Mouse (Mus musculus) hindbrain, embryonic 12.5 days (tissue): ENCODE measurements at regions not wholly inside any gene's neighbourhood (a gene's known extent, or its start where the extent isn't known, plus 50 kb on each side); places are given as distances from the start of the nearest gene placed in this dataset.
A peak's percentile ranks its signal among the peaks of the same experiment; 100 is the strongest.

Source experiments
- ATAC-seq: fragments of 200-750 bp; cut with Nextera tagmentation; 2 replicates; pipeline ENCODE4 v1.8.0; 2017; ENCODE audit warnings: moderate TSS enrichment; ENCODE audit not compliant: low FRiP score
- H3K27ac ChIP-seq: fragments of 300-500 bp; sonication (generic); 2 replicates; pipeline ENCODE4 v1.5.1; 2016; ENCODE audit warnings: mild to moderate bottlenecking
- H3K27me3 ChIP-seq: fragments of 300-500 bp; sonication (generic); 2 replicates; pipeline ENCODE4 v1.6.1; 2016; ENCODE audit warnings: mild to moderate bottlenecking
- H3K36me3 ChIP-seq: fragments of 300-500 bp; sonication (generic); 2 replicates; pipeline ENCODE4 v1.6.1; 2016; ENCODE audit warnings: mild to moderate bottlenecking
- H3K4me1 ChIP-seq: fragments of 300-500 bp; sonication (generic); 2 replicates; pipeline ENCODE4 v1.6.1; 2016
- H3K4me2 ChIP-seq: fragments of 300-500 bp; sonication (generic); replicated peaks from 2 replicates; pipeline ENCODE4 v1.6.1; 2016; ENCODE audit warnings: mild to moderate bottlenecking
- H3K4me3 ChIP-seq: fragments of 300-500 bp; sonication (generic); 2 replicates; pipeline ENCODE4 v1.5.1; 2016; ENCODE audit warnings: mild to moderate bottlenecking
- H3K9ac ChIP-seq: fragments of 300-500 bp; sonication (generic); 2 replicates; pipeline ENCODE4 v1.6.1; 2016; ENCODE audit warnings: mild to moderate bottlenecking, moderate library complexity
- H3K9me3 ChIP-seq: fragments of 300-500 bp; sonication (generic); replicated peaks from 2 replicates; pipeline ENCODE4 v1.6.1; 2016; ENCODE audit warnings: mild to moderate bottlenecking
- WGBS: fragments of 180-500 bp; shearing (Covaris S2); methylation state at CpG from one replicate; pipeline ENCODE4 v1.1.7; 2016; 5-methylcytosine and 5-hydroxymethylcytosine counted together

DNA sequence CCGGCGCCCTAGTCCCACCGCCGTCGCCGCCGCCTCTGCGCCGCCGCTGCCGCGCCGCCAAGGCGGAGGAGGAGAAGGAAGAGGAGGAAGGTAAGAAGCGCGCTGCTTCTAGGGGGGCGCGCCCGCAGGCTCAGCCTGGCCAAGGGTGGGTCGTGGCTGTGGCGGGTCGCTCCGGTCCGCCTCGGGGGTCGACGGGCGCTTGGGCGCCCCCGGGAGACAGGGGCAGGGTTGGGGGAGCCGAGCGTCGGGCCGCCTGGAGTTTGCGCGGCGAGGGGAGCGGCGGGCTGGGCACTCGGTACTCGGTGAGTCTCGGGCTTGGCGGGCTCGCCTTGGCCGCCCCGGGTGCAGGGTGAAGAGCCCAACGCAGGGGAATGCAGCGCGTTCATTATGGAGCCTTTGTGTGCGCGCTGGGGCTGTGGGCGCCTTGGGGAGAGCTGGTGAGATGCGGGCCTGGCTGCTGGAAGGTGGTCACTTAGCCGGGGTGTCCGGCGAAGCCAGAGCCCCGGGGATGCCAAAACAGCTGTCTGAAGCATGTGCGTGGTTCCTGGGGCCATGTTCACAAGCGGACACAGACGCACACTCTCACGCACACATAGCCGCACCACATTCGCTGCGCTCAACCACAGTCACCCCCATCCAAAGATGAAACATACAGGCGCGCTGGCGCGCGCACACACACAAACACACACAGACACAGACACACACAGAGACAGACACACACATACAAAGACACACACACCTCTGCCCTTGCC, 63.9 kb upstream of the Frmpd3 start:
- Histone ChIP-seq H3K27me3 (peaks cover 74% of the 10 kb centered on the region), H3K9ac (peak overlapping the region; percentile 67), H3K36me3 (no peaks in the 10 kb centered on the region), H3K27ac (peak overlapping the region; percentile 75), H3K4me1 (peaks cover 4% of the 10 kb centered on the region; the same call in 1 of the 2 replicates), H3K4me2 (peak overlapping the region; percentile 65), H3K9me3 (no peaks in the 10 kb centered on the region), H3K4me3 (peak overlapping the region; percentile 62)
- 20% methylated on average over 54 of the region's 69 CpGs for WGBS
- ATAC-seq, result peak; percentile 53

DNA sequence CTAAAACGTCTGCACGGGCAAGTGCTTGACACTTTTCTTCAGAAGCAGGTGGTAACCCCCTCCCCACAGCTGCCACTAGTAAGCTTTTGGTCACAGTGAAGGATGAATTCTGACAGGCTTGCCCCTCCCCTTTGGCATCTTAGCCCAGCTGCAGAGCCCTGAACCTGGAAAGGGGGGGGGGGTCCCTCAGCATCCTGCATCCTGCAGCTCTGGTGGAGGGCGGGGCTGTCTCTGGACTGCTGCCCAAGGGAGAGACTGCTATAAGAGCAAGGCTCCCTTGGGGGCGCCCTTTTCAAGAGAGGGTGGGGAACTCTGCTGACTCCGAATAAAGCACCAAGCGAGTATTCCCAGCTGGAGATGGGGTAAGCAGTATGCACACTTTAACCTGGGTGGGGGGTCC, 62.8 kb upstream of the Frmpd3 start:
- no peak overlapping the region for H3K27ac ChIP-seq
- H3K27me3 ChIP-seq, result peaks cover 73% of the 10 kb centered on the region
- 17% methylated on average over 6 of the region's 6 CpGs for WGBS
- no peak overlapping the region for H3K9ac ChIP-seq
- H3K36me3 ChIP-seq, result no peaks in the 10 kb centered on the region
- H3K4me3 ChIP-seq, result peak overlapping the region; percentile 62; the same call in 1 of the 2 replicates
- H3K4me1 ChIP-seq, result peaks cover 4% of the 10 kb centered on the region; the same call in 1 of the 2 replicates
- peak overlapping the region; percentile 65 for H3K4me2 ChIP-seq
- ATAC-seq, result peak; percentile 30; the same call in 1 of the 2 replicates
- H3K9me3 ChIP-seq, result no peaks in the 10 kb centered on the region

DNA sequence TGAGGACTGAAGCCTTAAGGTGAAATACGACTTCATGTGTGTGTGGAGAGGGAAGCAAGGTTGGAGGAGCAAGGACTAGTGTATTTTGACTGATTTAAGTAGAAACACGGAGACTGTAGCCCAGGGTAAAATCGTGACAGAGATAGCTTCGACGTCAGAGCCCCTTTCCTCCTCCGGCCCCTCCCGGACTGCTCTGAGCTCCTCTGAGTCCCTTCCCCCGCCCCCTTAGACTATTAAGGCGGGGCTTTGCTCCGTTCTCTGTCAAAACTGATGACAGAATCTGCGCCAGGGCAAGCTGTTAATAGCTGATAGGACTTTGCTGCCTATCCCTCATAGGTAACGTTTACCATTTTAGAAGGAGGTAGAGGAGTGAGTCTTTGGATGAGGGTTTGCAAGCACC, 62.0 kb upstream of the Frmpd3 start:
- H3K27ac ChIP-seq, result no peak overlapping the region
- H3K9me3 ChIP-seq, result no peaks in the 10 kb centered on the region
- peak overlapping the region; percentile 32 for H3K4me2 ChIP-seq
- H3K4me3 ChIP-seq, result 0 out of 2 replicates have a peak overlapping the region, but pooled peaks have one; percentile 62
- peaks cover 4% of the 10 kb centered on the region; the same call in 1 of the 2 replicates for H3K4me1 ChIP-seq
- no peak for ATAC-seq
- WGBS, result 21% methylated on average over 12 of the region's 12 CpGs
- peaks cover 68% of the 10 kb centered on the region for H3K27me3 ChIP-seq
- H3K9ac ChIP-seq, result no peak overlapping the region
- H3K36me3 ChIP-seq, result no peaks in the 10 kb centered on the region
